Mouse (Mus musculus): ENCODE results near the gene Ube2v1.
"Not testable (repeated sequence)": the region's sequence is repeated elsewhere in the genome, so short reads cannot be mapped to it uniquely, and the experiment has no call there.

The Ube2v1 gene

DNA sequence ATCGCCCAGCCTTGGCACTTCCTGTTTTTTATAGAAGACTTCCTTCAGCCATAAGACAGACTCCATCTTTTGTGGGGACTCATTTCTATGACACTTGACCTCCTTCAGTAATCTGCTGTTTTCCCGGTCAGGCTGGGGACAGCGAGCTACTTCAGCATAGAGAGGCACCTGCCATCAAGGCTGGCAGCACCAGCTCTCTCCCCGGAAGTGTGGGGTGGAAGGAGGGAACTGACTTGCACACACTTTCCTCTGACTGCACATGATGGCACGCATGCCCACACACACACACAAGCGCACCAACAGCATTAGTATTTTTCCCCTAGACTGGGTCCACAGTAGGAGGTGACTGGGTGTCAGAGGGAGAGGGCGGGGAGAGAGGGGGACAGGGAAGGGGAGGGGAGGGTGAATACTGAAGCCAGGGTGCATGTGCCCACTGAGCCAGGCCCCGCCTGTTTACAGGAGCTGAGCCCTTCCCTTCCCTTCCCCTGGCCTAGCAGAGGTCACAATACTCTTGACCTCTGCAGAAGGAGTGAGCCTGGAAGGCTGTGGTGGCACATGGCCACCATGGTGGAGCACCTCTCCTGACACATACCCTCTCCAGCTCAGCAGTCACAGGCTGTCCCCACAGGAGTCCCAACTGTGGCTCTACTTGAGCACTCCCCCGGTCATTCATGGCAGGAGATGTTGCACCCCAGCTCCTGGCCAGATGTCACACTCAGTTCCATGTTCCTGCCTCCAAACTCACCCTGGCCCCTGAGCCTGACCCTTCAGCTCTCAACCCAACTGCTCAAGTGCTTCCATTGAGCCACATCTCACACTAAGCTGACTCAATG lies 10.4 kb downstream of the Ube2v1 start:
- no peak for DNase-seq

DNA sequence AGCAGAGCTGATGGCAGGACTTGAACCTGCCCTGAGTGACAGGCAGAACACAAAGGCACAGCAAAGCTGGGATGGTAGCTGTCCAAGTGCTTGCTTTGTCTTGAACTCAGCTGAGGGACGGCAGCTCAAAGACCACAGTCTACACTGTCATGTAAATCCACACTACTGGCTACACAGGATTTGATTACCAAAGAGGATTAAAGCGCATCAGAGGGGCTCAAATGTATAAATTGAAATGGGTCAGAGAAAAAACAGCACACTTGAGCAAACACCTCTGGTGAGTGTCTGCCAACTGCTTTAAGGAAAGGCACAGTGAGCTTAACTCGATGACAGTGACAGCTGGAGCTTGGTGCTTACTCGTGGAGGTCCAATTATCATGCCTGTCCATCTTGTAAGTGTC lies 14.4 kb downstream of the Ube2v1 start:
- no peak for DNase-seq

DNA sequence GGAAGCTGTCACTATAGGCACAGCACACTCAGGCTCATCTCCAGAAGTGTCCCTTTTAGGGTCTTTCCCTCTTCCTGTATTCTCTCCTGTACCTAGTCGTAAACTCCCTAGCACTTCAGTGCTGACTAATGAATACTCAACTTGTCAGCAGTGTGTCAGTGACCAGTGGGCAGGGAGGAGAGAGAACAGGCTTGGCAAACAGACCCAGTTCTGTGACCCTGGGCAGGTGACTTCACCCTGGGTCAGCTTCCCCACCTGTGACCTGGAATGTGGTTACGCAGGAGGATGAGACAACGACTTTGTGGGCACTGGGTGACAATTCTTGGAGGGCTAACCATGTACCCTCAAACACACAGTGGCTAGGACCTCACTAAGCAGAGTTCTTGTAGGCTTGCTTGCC lies 14.9 kb downstream of the Ube2v1 start:
- no peak for DNase-seq

DNA sequence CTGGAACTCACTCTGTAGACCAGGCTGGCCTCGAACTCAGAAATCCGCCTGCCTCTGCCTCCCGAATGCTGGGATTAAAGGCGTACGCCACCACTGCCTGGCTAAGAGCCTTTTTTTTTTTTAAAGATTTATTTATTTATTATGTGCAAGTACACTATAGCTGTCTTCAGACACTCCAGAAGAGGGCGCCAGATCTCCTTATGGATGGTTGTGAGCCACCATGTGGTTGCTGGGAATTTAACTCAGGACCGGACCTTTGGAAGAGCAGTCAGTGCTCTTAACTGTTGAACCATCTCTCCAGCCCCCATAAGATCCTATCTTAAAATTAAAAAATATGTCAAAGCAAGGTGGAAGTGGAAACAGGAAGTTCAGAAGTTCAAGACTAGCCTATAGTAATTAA lies 18.6 kb downstream of the Ube2v1 start:
- DNase-seq, result not testable (repeated sequence)

DNA sequence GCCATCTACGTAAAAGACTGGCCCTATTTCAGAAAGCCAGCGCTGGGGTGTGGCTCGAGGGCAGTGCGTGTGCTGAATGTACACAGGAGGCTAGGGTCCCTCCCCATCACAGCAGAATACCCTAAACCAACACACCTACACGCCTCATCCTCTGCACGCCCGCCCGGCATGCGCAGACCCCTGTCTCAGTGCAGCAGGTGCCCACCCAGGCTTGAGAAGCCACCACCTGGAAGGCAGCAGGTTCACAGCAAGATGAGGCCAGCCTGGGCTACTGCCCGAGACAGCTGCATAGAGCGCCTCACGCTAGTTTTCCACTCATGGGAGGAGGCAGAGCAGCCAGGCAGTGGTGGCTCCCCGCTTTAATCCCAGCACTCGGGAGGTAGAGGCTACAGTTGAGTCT lies 19.8 kb downstream of the Ube2v1 start:
- no peak for DNase-seq

DNA sequence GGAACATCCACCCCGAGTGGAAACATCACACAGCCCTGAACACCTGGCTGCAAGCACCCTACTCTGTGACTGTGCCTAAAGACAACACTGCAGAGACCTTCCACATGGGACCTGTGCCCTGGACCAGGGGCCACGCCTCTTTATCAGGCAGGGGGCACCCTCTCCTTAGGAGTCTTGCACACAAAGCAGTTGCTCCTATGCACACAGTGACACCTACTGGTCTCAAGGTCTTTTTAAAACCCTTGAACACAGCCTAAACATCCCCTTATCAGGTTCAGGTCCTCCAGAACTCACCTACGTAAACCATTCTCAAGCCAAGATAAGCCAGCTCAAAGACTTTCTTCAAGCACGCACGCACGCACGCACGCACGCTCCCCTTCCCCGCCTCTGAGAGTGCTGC lies 20.6 kb downstream of the Ube2v1 start:
- DNase-seq, result no peak

DNA sequence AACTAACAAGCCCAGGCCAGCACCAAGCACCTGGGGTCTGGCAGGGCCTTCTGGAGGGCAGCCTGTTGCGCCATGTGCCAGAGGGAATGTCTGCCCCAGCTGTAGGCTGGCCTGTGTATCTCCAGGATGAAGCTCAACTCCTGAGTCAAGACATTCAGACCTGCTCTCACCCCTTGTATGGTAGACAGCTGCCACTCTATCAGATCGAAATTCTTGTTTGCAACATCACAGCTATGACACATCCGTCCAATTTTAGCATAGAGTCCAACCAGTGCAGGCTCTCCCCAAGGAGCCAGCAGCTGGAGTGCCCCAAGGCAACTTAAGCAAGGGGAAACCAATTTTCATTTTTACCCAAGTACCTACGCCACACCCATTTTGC lies 25.2 kb downstream of the Ube2v1 start:
- DNase-seq, result no peak

DNA sequence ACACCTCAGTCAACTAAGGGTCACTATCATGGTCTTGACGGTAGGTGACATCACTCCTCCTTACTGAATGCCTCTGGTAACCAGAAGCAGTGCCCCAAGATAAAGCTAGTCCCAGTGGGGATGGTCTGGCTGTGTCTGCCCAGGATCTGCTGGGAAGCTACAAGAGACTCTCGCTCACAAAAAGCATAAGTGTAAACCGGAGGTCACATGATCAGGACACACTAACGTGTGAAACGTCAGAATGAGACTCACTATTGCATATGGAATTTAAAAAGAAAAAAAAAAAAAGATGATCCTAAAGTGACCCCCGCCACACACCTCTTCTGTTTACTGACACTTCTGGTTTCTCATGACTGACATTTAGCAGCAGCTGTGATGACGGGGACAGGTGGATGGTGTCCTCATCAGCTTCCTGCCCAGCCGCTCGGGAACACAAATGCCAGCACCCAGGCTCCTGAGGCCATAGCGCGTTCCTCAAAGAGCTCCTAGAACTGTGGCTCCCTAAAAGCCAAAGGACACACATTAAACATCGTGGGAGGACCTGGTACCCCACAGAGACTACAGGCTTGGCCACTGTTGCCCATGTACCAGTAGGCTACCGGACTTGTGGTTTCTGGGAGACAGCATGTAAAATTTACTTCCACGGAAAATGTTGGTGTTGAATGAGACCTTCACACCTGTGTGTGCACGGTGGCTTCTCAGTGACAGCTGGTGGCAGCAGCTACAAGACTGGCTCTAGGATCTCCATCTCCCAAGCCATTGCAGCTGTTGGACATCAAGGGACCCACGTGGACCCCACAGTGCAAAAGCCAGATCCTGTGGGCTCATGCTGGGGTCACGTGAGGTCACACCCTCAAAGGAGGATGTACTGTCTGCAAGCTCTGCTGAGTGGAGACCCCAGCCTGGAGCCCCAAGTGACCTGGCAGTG lies 25.8 kb downstream of the Ube2v1 start:
- DNase-seq, result no peak

DNA sequence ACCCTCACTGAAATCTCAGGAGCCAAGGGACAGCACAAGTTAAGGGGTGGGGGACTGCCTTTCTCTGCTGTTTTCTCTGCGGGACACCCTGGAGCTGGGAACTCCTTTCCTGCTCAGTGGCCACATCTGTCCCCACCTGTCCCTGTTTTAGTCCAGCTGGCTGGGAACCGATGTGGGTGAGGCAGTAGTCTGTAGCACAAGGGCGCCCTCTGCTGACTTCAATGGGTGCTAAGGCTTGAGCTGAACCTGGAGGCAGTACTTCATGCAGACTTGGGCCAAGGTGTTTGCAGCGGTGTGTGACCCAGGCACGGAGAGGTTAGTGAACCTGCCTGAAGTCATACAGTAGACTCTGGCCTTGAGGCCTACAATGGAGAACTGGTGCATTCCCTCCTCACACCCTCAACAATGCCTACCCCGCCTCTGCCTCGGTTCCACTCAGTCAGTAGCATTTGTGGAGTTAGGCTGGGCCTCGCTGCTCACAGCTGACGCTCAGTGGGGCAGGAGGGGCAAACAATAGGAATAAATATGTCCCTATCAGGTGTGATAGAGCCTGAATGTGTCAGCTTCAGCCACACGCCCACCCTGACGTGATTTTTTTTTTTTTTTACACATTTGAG lies 26.6 kb downstream of the Ube2v1 start:
- DNase-seq, result peak; percentile 69

DNA sequence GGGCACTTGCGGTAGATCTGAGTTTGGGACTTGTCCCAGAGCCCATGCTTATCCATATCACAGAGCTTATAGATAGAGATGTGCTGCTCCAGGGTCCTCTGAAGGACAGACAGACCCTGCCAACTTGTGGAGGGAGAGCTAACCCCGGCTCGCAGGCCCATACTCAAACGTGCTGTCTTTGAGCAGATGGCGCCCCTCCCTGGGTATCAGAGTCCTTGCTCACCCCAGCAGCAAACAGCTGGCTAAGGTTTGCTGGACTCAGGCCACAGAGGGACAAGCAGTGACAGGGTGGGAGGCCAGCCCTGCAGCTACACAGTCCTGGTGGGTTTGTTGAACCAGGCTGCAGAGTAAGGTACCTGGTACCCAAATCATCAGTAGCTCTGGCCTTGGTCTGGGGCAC lies 28.9 kb downstream of the Ube2v1 start:
- DNase-seq, result no peak

DNA sequence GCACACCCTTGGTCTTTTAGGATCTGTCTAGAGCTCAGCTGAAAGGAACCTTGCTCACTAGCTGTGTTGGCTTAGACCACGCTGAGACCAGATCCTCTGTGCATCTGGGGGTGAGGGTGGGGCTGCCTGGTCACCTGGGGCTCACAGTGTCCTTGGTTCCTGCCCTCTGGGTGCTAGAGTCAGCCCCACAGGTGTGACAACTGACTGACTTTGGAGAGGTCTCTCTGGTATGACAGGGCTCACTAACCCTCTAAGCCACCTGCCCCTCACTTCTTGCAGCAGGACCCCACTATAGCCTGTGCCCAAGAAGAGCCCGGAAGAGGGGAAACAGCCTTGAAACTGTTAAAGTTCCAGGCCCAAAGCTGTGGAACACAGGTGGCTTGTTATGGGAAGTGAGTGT lies 29.5 kb downstream of the Ube2v1 start:
- no peak for DNase-seq

DNA sequence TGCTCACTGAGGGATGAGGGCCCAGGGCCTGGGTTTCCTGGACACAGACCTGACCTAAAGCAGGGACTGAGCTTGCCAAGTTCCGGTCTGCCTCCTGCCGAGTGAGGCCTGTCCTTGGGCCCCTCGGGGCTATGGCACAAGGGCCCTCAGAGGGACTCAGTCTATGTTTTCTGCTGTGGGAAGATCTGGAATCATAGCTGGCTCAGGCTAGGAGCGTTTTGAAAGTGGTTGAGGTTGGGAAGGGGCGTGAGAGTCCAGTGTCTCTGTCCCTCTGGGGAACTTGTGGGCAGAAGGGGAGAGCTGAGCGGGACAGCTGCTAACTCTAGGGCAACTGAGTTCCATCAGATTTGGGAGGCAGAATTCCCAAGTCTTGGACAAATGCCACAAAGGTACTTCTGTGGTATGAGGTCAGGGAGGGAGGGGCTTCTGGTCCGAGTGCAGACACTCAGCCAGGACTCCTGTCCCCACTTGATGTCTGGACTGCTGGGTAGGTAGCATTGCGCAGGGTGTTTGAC lies 31.4 kb downstream of the Ube2v1 start:
- DNase-seq, result no peak

DNA sequence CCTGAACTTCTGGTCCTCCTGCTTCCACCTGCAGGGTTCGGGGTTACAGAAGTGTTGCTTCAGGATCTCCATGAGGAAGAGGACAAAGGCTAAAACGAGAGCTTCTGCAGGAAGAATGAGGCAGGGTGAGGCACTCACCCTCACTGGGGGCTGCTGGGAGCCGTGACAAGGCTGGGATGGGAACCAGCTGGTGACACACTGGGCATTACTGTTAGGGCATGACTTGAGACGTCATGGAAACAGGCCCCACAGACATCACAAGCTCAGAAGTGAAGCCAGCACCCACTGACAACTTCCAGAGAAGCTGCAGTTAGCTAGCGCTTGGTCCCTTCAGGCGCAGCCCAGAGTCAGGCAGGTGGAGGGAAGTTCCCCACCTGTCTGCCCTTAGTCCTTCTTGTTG lies 32.0 kb downstream of the Ube2v1 start:
- DNase-seq, result no peak

DNA sequence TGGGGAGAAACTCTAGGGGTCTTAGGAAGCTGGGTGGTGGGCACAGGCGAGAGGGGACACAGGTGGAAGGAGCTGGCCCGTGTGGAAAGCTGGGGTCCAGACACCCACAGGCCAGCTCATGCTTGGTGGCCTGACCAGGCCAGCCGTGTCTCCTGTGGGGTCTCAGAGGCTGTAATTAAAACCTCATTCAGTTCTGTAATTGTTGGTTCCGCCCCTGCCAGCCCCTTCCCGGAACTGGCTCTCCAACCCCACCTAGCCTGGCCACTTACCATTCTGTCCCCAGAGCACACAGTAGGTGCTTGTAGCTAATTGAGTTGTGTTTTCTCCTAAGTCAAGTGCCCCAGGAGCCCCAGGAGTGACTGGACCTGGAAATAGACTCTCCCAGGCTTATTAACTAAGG lies 32.7 kb downstream of the Ube2v1 start:
- DNase-seq, result no peak

DNA sequence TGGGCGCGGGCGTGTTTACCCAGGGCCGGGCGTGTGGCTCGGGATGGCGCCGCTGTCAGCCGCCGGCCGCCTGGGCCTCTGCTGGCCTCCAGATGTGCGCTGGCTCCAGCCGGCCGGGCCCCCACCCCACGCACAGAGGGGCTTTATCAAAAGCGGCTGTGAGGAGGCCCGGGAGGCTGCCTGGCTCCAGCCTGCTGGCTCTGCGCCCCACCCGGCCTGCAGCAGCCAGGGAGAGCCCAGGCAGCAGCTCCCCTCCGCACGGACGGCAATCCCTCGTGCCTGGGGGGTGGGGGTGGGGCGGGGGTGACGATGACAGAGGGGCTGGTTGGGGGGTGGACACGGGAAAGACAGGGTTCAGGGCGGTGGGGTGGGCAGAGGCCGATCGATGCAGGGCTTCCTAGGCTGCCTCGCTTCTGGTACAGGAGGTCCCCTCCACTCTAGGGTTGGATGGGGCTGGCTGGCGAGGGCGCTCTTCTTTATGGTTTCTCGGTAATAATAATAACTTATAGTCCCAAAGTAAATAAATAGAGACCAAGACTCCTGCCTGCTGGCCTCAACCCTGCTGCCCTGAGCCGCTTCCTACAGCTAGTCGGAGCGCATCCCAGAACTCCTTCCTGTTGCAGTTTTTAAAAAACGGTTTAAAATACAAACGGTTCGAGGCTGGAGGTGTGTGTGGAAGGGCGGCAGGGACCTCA lies 34.3 kb downstream of the Ube2v1 start:
- DNase-seq, result no peak

DNA sequence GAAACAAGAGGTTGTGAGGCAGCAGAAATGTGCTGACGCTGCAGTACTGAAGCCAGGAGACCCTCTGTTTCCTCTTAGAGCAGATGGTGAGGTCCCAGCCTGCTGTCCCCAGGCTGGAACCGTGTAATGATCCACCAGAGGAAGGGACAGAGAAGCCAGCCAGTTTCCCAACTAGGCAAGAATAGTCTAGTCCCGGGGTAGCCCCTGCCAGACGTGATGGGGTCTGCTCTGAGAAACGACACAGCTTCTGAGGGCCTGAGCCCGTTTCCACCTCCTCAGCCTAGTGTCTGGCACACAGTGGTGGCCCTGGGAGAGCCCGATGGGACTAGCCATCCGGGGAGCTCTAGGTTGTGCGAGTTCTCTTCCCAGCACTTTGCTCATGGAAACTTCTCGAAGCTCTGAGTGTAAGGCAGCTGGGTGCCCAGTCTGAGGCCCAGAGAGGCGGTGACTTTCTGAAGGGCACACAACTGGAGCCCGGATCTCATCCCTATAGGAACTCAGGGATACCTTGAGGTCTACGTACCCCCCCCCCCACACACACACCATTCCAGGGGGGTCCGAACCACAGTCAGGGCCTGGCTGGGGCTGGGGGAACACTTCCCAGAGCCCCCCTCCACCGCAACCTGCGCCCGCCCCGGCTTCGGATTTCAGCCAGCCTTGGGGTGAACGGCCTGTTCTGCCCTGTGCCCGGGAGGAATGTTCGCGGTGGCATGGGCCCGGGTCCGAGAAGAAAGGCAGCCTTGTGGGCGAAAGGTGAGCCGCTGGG lies 35.0 kb downstream of the Ube2v1 start:
- DNase-seq, result no peak

DNA sequence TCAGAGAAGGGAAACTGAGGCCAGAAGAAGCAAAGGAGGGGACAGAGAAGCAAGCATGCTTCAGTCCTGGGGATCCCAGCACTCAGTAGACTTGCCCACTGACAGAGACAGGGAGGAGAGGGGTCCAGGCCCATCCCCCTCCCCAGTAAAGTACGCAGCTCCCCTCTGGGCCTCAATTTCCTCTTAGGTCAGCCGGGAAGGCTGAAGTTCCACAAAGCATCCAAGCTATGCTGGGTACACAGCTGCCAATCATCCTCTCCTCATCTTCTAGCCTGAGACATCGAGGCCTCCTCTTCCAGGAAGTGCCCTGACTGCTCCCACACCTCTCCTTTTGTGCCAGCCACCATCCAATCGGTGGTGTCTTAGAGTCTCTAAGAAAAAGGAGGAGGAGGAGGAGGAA lies 35.6 kb downstream of the Ube2v1 start:
- DNase-seq, result no peak

DNA sequence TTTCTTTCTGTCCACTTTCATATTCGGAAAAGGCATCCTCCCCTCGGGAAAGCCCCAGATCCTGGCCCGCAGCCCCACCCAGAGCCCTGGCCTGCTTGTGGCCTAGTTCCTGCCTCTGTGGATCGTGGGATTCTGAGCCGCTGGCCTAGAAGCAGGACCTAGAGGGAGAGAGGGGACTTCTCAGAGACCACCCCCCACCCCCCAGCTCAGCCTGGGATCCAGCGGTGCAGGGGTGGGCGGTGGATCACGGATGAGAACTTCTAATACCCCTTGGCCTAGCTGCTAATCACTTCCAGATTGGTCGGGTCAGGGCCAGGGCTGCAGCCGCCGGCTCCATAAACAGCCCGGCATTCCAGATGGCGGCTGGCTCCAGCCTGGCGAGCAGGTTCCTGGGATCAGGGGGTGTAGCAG lies 36.1 kb downstream of the Ube2v1 start:
- DNase-seq, result no peak

DNA sequence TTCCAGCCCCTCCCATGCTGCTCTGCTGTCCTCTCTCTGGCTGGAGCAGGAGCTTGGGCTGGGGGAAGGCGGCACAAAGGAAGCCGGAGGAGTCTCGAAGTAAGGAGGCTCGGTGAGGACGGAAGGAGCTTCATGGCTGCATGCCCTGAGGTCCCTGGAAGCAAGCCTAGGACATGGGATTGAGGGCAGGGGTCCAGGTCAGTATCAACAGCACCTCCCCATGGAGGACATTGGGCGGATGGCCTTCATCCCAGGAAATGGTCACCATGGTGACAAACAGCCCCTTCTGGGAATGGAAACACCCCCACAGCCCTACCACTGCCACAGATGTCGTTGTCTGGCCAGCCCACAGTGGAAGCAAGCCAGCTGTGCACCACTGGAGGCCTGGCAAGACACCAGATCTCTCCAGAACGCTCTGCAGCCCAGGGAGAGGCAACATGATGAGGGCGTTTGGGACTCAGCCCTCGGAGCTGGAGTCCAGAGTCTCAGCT lies 37.4 kb downstream of the Ube2v1 start:
- peak; percentile 46 for DNase-seq

DNA sequence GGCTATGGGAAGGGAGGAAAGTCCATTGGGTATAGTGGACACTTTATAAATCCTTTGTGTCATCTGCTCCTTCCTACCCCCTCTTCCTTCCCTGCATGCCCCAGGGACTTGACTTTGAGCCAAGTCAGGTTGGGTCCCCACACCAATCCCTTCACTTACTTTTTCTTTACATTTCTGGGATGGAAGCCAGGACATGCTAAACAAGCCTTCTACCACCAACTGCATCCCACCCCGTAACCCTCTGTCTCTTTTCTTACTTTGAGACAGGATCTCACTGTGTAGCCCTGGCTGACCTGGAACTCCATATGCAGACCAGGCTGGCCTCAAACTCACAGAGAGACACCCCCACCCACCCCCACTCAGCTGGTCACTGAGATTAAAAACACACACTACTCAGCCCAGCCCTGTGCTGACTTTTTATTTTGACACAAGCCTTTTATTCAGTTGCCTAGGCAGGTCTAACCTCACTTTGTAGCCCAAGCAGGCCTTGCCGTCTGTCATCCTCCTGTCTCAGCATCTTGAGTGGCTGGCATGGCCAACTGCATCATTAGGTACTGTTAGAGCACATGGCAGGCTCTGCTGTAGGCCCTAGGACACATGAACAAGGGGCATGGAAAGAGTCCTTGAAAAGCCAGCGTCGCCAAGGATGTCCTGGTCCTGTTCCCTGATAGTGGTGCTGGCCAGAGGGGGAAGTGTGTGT lies 38.2 kb downstream of the Ube2v1 start:
- DNase-seq, result no peak
